In the genomic region with DNA sequence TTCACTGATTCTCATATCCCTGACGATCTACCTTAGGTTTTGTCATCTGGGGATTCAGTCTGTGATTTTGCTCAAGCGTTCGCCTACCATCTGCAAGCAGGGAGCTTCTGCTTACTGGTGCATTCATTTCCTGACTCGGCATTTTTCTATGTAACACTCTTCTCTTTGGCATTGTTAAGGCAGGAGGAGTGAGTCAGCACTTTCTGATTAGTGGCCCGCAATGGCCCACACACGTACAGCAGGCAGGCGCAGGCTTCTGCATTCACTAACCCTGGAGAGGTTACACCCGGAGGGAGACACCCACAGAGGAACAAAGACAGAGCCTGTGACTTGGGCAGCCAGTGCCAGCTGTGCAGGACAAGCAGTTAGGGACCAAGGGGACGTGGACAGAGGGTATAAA, we compare ENCODE assay signal across 9 mouse cellular contexts. TPM values are rescaled to one million over a fixed set of nuclear protein-coding genes. Genes with fewer than 3 reads are reported as not detected.
A peak's percentile ranks its signal among the peaks of the same experiment; 100 is the strongest.
DNase-seq lines count a peak whose midpoint lies in the region; ATAC-seq and TF ChIP-seq lines count a peak whose summit lies in the region.
"Had no signal": no experiment of that assay in that cellular context is flagged by ENCODE, and none has a peak within 500 bp of the region (broad histone marks: within the 10 kb centered on the region; RNA-seq: fewer than 3 reads in every experiment).

No protein-coding gene starts in this region.

- H3K36me3 ChIP-seq in midbrain, embryonic 10.5 days, result peaks cover 28% of the 10 kb centered on the region
- no peaks in the 10 kb centered on the region for H3K36me3 ChIP-seq in midbrain, embryonic 16.5 days (ENCODE audit: control insufficient read depth, insufficient read depth, low read length)
- peaks cover 21% of the 10 kb centered on the region for H3K36me3 ChIP-seq in heart, embryonic 14.5 days (ENCODE audit: control insufficient read depth, insufficient read depth, low read length)
- H3K36me3 ChIP-seq in liver, embryonic 11.5 days (ENCODE audit: control insufficient read depth, insufficient read depth, low read length), result peaks cover 12% of the 10 kb centered on the region; the same call in 1 of the 2 replicates

- H3K27ac ChIP-seq in midbrain, embryonic 10.5 days (replicated peaks), result 0 out of 2 replicates have a peak overlapping the region, but pooled peaks have one; percentile 47
- no peak overlapping the region for H3K27ac ChIP-seq in midbrain, embryonic 16.5 days (ENCODE audit: low read length)
- H3K27ac ChIP-seq in heart, embryonic 14.5 days (replicated peaks in 1 of 2; ENCODE audit: control insufficient read depth in 1 of 2, insufficient read depth in 1 of 2, low read depth in 2 of 2, low read length in 2 of 2), result peak overlapping the region; percentile 3 to 20; a peak in 3 of 4 replicates
- H3K27ac ChIP-seq in liver, embryonic 11.5 days (ENCODE audit: low read depth, low read length), result peak overlapping the region; percentile 65; the same call in 1 of the 2 replicates
- H3K27ac ChIP-seq: embryonic facial prominence, embryonic 13.5 days had no signal

- no peaks in the 10 kb centered on the region for H3K27me3 ChIP-seq in midbrain, embryonic 10.5 days (ENCODE audit: low read depth, poor library complexity, severe bottlenecking)
- no peaks in the 10 kb centered on the region for H3K27me3 ChIP-seq in midbrain, embryonic 16.5 days (ENCODE audit: control insufficient read depth, insufficient read depth, low read depth, low read length)
- no peaks in the 10 kb centered on the region for H3K27me3 ChIP-seq in heart, embryonic 14.5 days (ENCODE audit: control insufficient read depth, insufficient read depth, low read length)
- H3K27me3 ChIP-seq in liver, embryonic 11.5 days (replicated peaks; ENCODE audit: control insufficient read depth, insufficient read depth, low read length), result no peaks in the 10 kb centered on the region
- H3K27me3 ChIP-seq: embryonic facial prominence, embryonic 13.5 days had no signal

- H3K4me3 ChIP-seq in midbrain, embryonic 10.5 days, result no peak overlapping the region
- no peak overlapping the region for H3K4me3 ChIP-seq in midbrain, embryonic 16.5 days (ENCODE audit: low read depth, low read length)
- no peak overlapping the region for H3K4me3 ChIP-seq in heart, embryonic 14.5 days (ENCODE audit: control insufficient read depth in 1 of 2, insufficient read depth in 1 of 2, low read depth in 1 of 2, low read length in 2 of 2)
- no peak overlapping the region for H3K4me3 ChIP-seq in liver, embryonic 11.5 days (ENCODE audit: low read depth, low read length)
- H3K4me3 ChIP-seq: embryonic facial prominence, embryonic 13.5 days had no signal

- WGBS in midbrain, embryonic 10.5 days, result 65% methylated on average over 9 of the region's 9 CpGs
- WGBS in midbrain, embryonic 16.5 days, result 49% methylated on average over 9 of the region's 9 CpGs
- whole genome bisulfite sequencing in heart, embryonic 14.5 days, result 38% methylated on average over 9 of the region's 9 CpGs
- WGBS in liver, embryonic 11.5 days, result 45% methylated on average over 9 of the region's 9 CpGs

- ATAC-seq in midbrain, embryonic 16.5 days, result no peak
- ATAC-seq in heart, embryonic 14.5 days (ENCODE audit: insufficient number of reproducible peaks, insufficient read depth, low FRiP score, low read depth), result peak; percentile 56; the same call in 1 of the 2 replicates
- peak; percentile 80 for ATAC-seq in liver, embryonic 11.5 days (replicated peaks; ENCODE audit: low FRiP score)

- DNase-seq in midbrain, embryonic 10.5 days (ENCODE audit: low spot score), result no peak
- DNase-seq in brain, embryonic 14.5 days (ENCODE audit: low read depth), result peak; percentile 75
- peak; percentile 38 for DNase-seq in liver, embryonic 11.5 days (ENCODE audit: low spot score)
- DNase-seq in testis, postnatal 14 days (ENCODE audit: low spot score), result peak; percentile 17
- no peak for DNase-seq in thymus, postnatal 4 days
- no peak for DNase-seq in thymus, adult 18-20 months

- no peaks in the 10 kb centered on the region for H3K9me3 ChIP-seq in midbrain, embryonic 10.5 days (replicated peaks)
- no peaks in the 10 kb centered on the region for H3K9me3 ChIP-seq in midbrain, embryonic 16.5 days (replicated peaks; ENCODE audit: control insufficient read depth, low read length, poor library complexity, severe bottlenecking)
- no peaks in the 10 kb centered on the region for H3K9me3 ChIP-seq in heart, embryonic 14.5 days (ENCODE audit: control insufficient read depth, low read length)
- H3K9me3 ChIP-seq in liver, embryonic 11.5 days (ENCODE audit: control insufficient read depth, low read length), result no peaks in the 10 kb centered on the region
- H3K9me3 ChIP-seq: embryonic facial prominence, embryonic 13.5 days had no signal

- TF ChIP-seq CTCF in brain, embryonic 14.5 days (IDR thresholded peaks at IDR 0.05; ENCODE audit: borderline replicate concordance, extremely low read depth, insufficient read depth, insufficient read length), result no peak

- TF ChIP-seq POLR2A in brain, embryonic 14.5 days (IDR thresholded peaks at IDR 0.05; ENCODE audit: borderline replicate concordance, extremely low read depth, insufficient read depth, insufficient read length, poor library complexity, severe bottlenecking), result no peak

- H3K4me1 ChIP-seq in midbrain, embryonic 10.5 days, result peaks cover 3% of the 10 kb centered on the region; the same call in 1 of the 2 replicates
- no peaks in the 10 kb centered on the region for H3K4me1 ChIP-seq in midbrain, embryonic 16.5 days (ENCODE audit: control insufficient read depth, insufficient read depth, low read length)
- peaks cover 4 to 12% of the 10 kb centered on the region in 2 experiments; a peak in 3 of 4 replicates for H3K4me1 ChIP-seq in heart, embryonic 14.5 days (ENCODE audit: control insufficient read depth in 2 of 2, insufficient read depth in 2 of 2, low read length in 2 of 2)
- H3K4me1 ChIP-seq in liver, embryonic 11.5 days (replicated peaks; ENCODE audit: control insufficient read depth, insufficient read depth, low read length), result peaks cover 14% of the 10 kb centered on the region
- H3K4me1 ChIP-seq: embryonic facial prominence, embryonic 13.5 days had no signal

- H3K9ac ChIP-seq in midbrain, embryonic 16.5 days (ENCODE audit: low read depth, low read length), result no peak overlapping the region
- no peak overlapping the region for H3K9ac ChIP-seq in heart, embryonic 14.5 days (ENCODE audit: low read length)
- H3K9ac ChIP-seq in liver, embryonic 11.5 days (ENCODE audit: low read depth, low read length), result no peak overlapping the region
- H3K9ac ChIP-seq: embryonic facial prominence, embryonic 13.5 days had no signal

- H3K4me2 ChIP-seq in midbrain, embryonic 16.5 days (ENCODE audit: low read length), result no peak overlapping the region
- no peak overlapping the region for H3K4me2 ChIP-seq in heart, embryonic 14.5 days (ENCODE audit: low read length)
- H3K4me2 ChIP-seq in liver, embryonic 11.5 days, result peak overlapping the region; percentile 24; the same call in 1 of the 2 replicates
- H3K4me2 ChIP-seq: embryonic facial prominence, embryonic 13.5 days had no signal

RNA-seq across cellular contexts. Expression of a gene that starts 19.2 kb away (rescaled TPM):
- polyA plus RNA-seq in midbrain, embryonic 10.5 days (2016; fragmentation: Nextera tagmentation; extraction: Ambion mirVana), result 17.7 and 24.9 TPM in 2 replicates
- polyA plus RNA-seq in midbrain, embryonic 16.5 days (2015; fragmentation: Nextera tagmentation; extraction: Ambion mirVana), result 3.3 and 3.8 TPM in 2 replicates
- 3.3 and 3.6 TPM in 2 replicates for polyA plus RNA-seq in brain, embryonic 14.5 days (2012; rRNA removed)
- 15.8 and 16.9 TPM in 2 replicates for polyA plus RNA-seq in heart, embryonic 14.5 days (2014; fragmentation: Nextera tagmentation; extraction: Ambion mirVana)
- 22.9 and 26.3 TPM in 2 replicates for polyA plus RNA-seq in liver, embryonic 11.5 days (2014; fragmentation: Nextera tagmentation; extraction: Ambion mirVana)

RNA-seq across cellular contexts. Expression of a gene that starts 19.5 kb away (rescaled TPM):
- polyA plus RNA-seq in midbrain, embryonic 10.5 days (2016; fragmentation: Nextera tagmentation; extraction: Ambion mirVana), result 4.5 and 5.1 TPM in 2 replicates
- 41.3 and 55.4 TPM in 2 replicates for polyA plus RNA-seq in midbrain, embryonic 16.5 days (2015; fragmentation: Nextera tagmentation; extraction: Ambion mirVana)
- 11.4 and 14.7 TPM in 2 replicates for polyA plus RNA-seq in brain, embryonic 14.5 days (2012; rRNA removed)
- 8.4 and 10.3 TPM in 2 replicates for polyA plus RNA-seq in heart, embryonic 14.5 days (2014; fragmentation: Nextera tagmentation; extraction: Ambion mirVana)
- polyA plus RNA-seq in liver, embryonic 11.5 days (2014; fragmentation: Nextera tagmentation; extraction: Ambion mirVana), result 3.7 and 5.2 TPM in 2 replicates

RNA-seq across cellular contexts. Expression of a gene that starts 34.1 kb away (rescaled TPM):
- 26.4 and 26.8 TPM in 2 replicates for polyA plus RNA-seq in midbrain, embryonic 10.5 days (2016; fragmentation: Nextera tagmentation; extraction: Ambion mirVana)
- 16.0 and 20.1 TPM in 2 replicates for polyA plus RNA-seq in midbrain, embryonic 16.5 days (2015; fragmentation: Nextera tagmentation; extraction: Ambion mirVana)
- 11.6 and 11.7 TPM in 2 replicates for polyA plus RNA-seq in brain, embryonic 14.5 days (2012; rRNA removed)
- polyA plus RNA-seq in heart, embryonic 14.5 days (2014; fragmentation: Nextera tagmentation; extraction: Ambion mirVana), result 24.9 and 25.9 TPM in 2 replicates
- 22.4 and 29.3 TPM in 2 replicates for polyA plus RNA-seq in liver, embryonic 11.5 days (2014; fragmentation: Nextera tagmentation; extraction: Ambion mirVana)

RNA-seq across cellular contexts. Expression of a gene that starts 58.7 kb away (rescaled TPM):
- 47.3 and 51.2 TPM in 2 replicates for polyA plus RNA-seq in midbrain, embryonic 10.5 days (2016; fragmentation: Nextera tagmentation; extraction: Ambion mirVana)
- 6.6 and 13.0 TPM in 2 replicates for polyA plus RNA-seq in midbrain, embryonic 16.5 days (2015; fragmentation: Nextera tagmentation; extraction: Ambion mirVana)
- polyA plus RNA-seq in brain, embryonic 14.5 days (2012; rRNA removed), result 27.1 and 27.5 TPM in 2 replicates
- polyA plus RNA-seq in heart, embryonic 14.5 days (2014; fragmentation: Nextera tagmentation; extraction: Ambion mirVana), result 0.86 and 1.2 TPM in 2 replicates
- 0.40 and 0.58 TPM in 2 replicates for polyA plus RNA-seq in liver, embryonic 11.5 days (2014; fragmentation: Nextera tagmentation; extraction: Ambion mirVana)

Comparison
In these comparisons a context has a peak if more than half of its experiments do, and no peak if none do; other contexts are left out.
1. DNase-seq: peak in brain, embryonic 14.5 days (single experiment), liver, embryonic 11.5 days (single experiment) and testis, postnatal 14 days (single experiment); none in midbrain, embryonic 10.5 days (single experiment), thymus, postnatal 4 days (single experiment) and thymus, adult 18-20 months (0 of 2).